8 mouse cellular contexts compared by ENCODE assay signal in the genomic region with DNA sequence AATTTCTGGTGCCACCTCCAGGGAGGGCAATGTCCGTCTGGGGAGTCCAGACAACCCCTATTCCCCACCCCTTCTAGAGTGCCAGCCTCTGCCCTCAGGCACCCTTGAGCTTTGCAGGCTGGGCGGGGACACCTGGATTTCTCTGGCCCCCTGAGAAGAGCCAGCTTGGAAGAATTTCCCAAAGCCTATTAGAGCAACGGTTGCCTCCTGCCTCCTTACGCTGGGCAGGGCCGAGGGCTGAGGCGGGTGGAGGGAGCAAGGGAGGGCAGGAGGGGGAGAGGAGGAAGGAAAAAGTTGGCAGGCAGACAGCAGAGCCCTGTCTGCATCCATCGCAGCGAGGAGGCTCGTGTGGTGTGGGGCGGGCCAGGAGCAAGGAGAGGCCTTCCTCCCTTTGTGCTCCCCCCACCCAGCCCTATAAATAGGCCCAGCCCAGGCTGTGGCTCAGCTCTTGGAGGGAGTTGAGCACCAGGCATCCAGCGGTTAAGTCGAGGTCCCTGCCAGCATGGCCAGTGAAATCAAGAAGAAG. TPM values are rescaled to one million over a fixed set of nuclear protein-coding genes. Genes with fewer than 3 reads are reported as not detected.
DNase-seq lines count a peak whose midpoint lies in the region; ATAC-seq and TF ChIP-seq lines count a peak whose summit lies in the region.

A gene (plus strand): TSS at position 444 of the 526 bp plus-strand sequence.

- DNase-seq in ZHBTc4 (ENCODE audit: low read depth, low spot score) = peak; percentile 7
- peak; percentile 27 for DNase-seq in embryonic facial prominence, embryonic 11.5 days (ENCODE audit: low spot score)
- peak; percentile 85 to 86 for DNase-seq in heart, adult 2 months
- peak; percentile 90 to 92 for DNase-seq in kidney, adult 8-10 months
- peak; percentile 62 for DNase-seq in skeletal muscle tissue, adult 2 months (ENCODE audit: low read depth, low spot score)
- DNase-seq in cerebellum, adult 11-12 months = no peak
- DNase-seq in thymus, adult 18-20 months = no peak

- peak; percentile 99 for TF ChIP-seq POLR2A in heart, adult 2 months (IDR thresholded peaks at IDR 0.05; ENCODE audit: insufficient read depth, low read depth, low read length)

- H3K9me3 ChIP-seq in embryonic facial prominence, embryonic 11.5 days (replicated peaks; ENCODE audit: control insufficient read depth, low read length) = no peaks in the 10 kb centered on the region
- H3K9me3 ChIP-seq in lung, embryonic 15.5 days = no peaks in the 10 kb centered on the region

- no peaks in the 10 kb centered on the region for H3K27me3 ChIP-seq in embryonic facial prominence, embryonic 11.5 days (ENCODE audit: control insufficient read depth, insufficient read depth, low read length)
- H3K27me3 ChIP-seq in heart, adult 2 months (ENCODE audit: control insufficient read depth, insufficient read depth, low read length) = no peaks in the 10 kb centered on the region
- no peaks in the 10 kb centered on the region for H3K27me3 ChIP-seq in lung, embryonic 15.5 days

- intact Hi-C loops in heart, adult 2 months (cut with DNase I) = no loop called here

- no peak within 1 kb of the TSS for H3K4me3 ChIP-seq in embryonic facial prominence, embryonic 11.5 days (ENCODE audit: low read depth, low read length)
- peak within 1 kb of the TSS; percentile 59 for H3K4me3 ChIP-seq in heart, adult 2 months
- H3K4me3 ChIP-seq in lung, embryonic 15.5 days = peak within 1 kb of the TSS; percentile 14

- peaks cover 7% of the 10 kb centered on the region for H3K4me1 ChIP-seq in embryonic facial prominence, embryonic 11.5 days (ENCODE audit: control insufficient read depth, insufficient read depth, low read length)
- H3K4me1 ChIP-seq in heart, adult 2 months (ENCODE audit: control insufficient read depth, insufficient read depth, low read length) = peaks cover 4% of the 10 kb centered on the region
- H3K4me1 ChIP-seq in lung, embryonic 15.5 days = peaks cover 83% of the 10 kb centered on the region

- H3K27ac ChIP-seq in embryonic facial prominence, embryonic 11.5 days (replicated peaks; ENCODE audit: low read depth, low read length) = no peak within 1 kb of the TSS; the same call in 1 of the 2 replicates
- H3K27ac ChIP-seq in heart, adult 2 months = peak within 1 kb of the TSS; percentile 82
- peak within 1 kb of the TSS; percentile 62 for H3K27ac ChIP-seq in lung, embryonic 15.5 days

- peak; percentile 63; the same call in 1 of the 2 replicates for ATAC-seq in embryonic facial prominence, embryonic 11.5 days (replicated peaks; ENCODE audit: insufficient number of reproducible peaks, low FRiP score, low TSS enrichment, low read depth)
- ATAC-seq in lung, embryonic 15.5 days (ENCODE audit: borderline replicate concordance, extremely low read depth, low FRiP score, low TSS enrichment) = peak; percentile 87

- TF ChIP-seq EP300 in heart, adult 2 months (IDR thresholded peaks at IDR 0.05; ENCODE audit: insufficient read depth, low read depth, low read length) = peak; percentile 91

- WGBS in embryonic facial prominence, embryonic 11.5 days = 21% methylated on average over 12 of the region's 12 CpGs
- WGBS in heart, adult 2 months = 7% methylated on average over 12 of the region's 12 CpGs
- WGBS in lung, embryonic 15.5 days = 7% methylated on average over 12 of the region's 12 CpGs

- no peaks in the 10 kb centered on the region for H3K36me3 ChIP-seq in embryonic facial prominence, embryonic 11.5 days (replicated peaks; ENCODE audit: control insufficient read depth, insufficient read depth, low read depth, low read length)
- H3K36me3 ChIP-seq in heart, adult 2 months (ENCODE audit: control insufficient read depth, insufficient read depth, low read length) = no peaks in the 10 kb centered on the region
- no peaks in the 10 kb centered on the region for H3K36me3 ChIP-seq in lung, embryonic 15.5 days

- H3K79me2 ChIP-seq in heart, adult 2 months (replicated peaks; ENCODE audit: control insufficient read depth, insufficient read depth, low read length) = no peaks in the 10 kb centered on the region

- TF ChIP-seq CTCF in heart, adult 2 months (IDR thresholded peaks at IDR 0.05) = no peak

- H3K4me2 ChIP-seq in embryonic facial prominence, embryonic 11.5 days (ENCODE audit: low read depth, low read length) = no peak within 1 kb of the TSS; the same call in 1 of the 2 replicates
- peak within 1 kb of the TSS; percentile 36 for H3K4me2 ChIP-seq in lung, embryonic 15.5 days

- H3K9ac ChIP-seq in embryonic facial prominence, embryonic 11.5 days (replicated peaks; ENCODE audit: low read length) = no peak within 1 kb of the TSS; the same call in 1 of the 2 replicates
- H3K9ac ChIP-seq in heart, adult 2 months (ENCODE audit: low read depth, low read length) = peak within 1 kb of the TSS; percentile 91
- H3K9ac ChIP-seq in lung, embryonic 15.5 days = no peak within 1 kb of the TSS

RNA-seq across cellular contexts. Expression of the gene that starts here (rescaled TPM):
- 0.28 and 0.52 TPM in 2 replicates for polyA plus RNA-seq in embryonic facial prominence, embryonic 11.5 days (2014; fragmentation: Nextera tagmentation; extraction: Ambion mirVana)
- 100 to 1,000 TPM; 377 to 449 TPM for total RNA-seq in heart, adult 2 months (2021)
- polyA plus RNA-seq in heart, adult 2 months (2012; rRNA removed) = 433 and 638 TPM in 2 replicates
- polyA plus RNA-seq in lung, embryonic 15.5 days (2015; fragmentation: Nextera tagmentation; extraction: Ambion mirVana) = 48.8 and 57.9 TPM in 2 replicates

Comparison
In these comparisons a context has a peak if more than half of its experiments do, and no peak if none do; other contexts are left out.
1. RNA of the gene that starts here (polyA plus RNA-seq): 433 to 638 TPM in heart, adult 2 months and 48.8 to 57.9 TPM in lung, embryonic 15.5 days; 0.28 to 0.52 TPM in embryonic facial prominence, embryonic 11.5 days; every median in the first group is over 10 times any median in the second.
2. Peak in DNase-seq and ATAC-seq in embryonic facial prominence, embryonic 11.5 days; RNA of the gene not detected or under 1 TPM.
3. DNase-seq: peak in ZHBTc4 (single experiment), heart, adult 2 months (2 of 2), kidney, adult 8-10 months (2 of 2) and skeletal muscle tissue, adult 2 months (single experiment); none in cerebellum, adult 11-12 months (single experiment) and thymus, adult 18-20 months (0 of 2).